Mouse (Mus musculus) cerebellum, adult 11 months (tissue): ENCODE data around the gene Sipa1l3.

Source experiments
- DNase-seq: peaks from one replicate; pipeline ENCODE4 v3.0.0; 2022

Sipa1l3 gene

GRCm38 (mm10) chr7:29518421-29519210 lies at the start of gene Sipa1l3:
Gene Sipa1l3, minus strand, starts transcription at chr7:29518641.
- DNase-seq = peak; percentile 93

- DNase-seq = no peak
These were observed 44.6 kb upstream of the Sipa1l3 start for GRCm38 (mm10) chr7:29563006-29563405.

GRCm38 (mm10) chr7:29561046-29561445 lies 42.6 kb upstream of the Sipa1l3 start:
- DNase-seq = no peak

GRCm38 (mm10) chr7:29559290-29559689 lies 40.8 kb upstream of the Sipa1l3 start:
- no peak for DNase-seq

GRCm38 (mm10) chr7:29558744-29559143 lies 40.3 kb upstream of the Sipa1l3 start:
- DNase-seq = no peak

GRCm38 (mm10) chr7:29556283-29556682 lies 37.8 kb upstream of the Sipa1l3 start:
- DNase-seq = no peak

GRCm38 (mm10) chr7:29555521-29555920 lies 37.1 kb upstream of the Sipa1l3 start:
- no peak for DNase-seq

GRCm38 (mm10) chr7:29555051-29555450 lies 36.6 kb upstream of the Sipa1l3 start:
- DNase-seq = no peak

- DNase-seq = no peak
These were observed 32.2 kb upstream of the Sipa1l3 start for GRCm38 (mm10) chr7:29550691-29551090.

GRCm38 (mm10) chr7:29541608-29542007 lies 23.2 kb upstream of the Sipa1l3 start:
- no peak for DNase-seq

GRCm38 (mm10) chr7:29541186-29541585 lies 22.7 kb upstream of the Sipa1l3 start:
- DNase-seq = no peak

- DNase-seq = no peak
These were observed 22.2 kb upstream of the Sipa1l3 start for GRCm38 (mm10) chr7:29540631-29541030.

GRCm38 (mm10) chr7:29523700-29524099 lies 5.3 kb upstream of the Sipa1l3 start:
- peak; percentile 71 for DNase-seq

GRCm38 (mm10) chr7:29521841-29522575 lies 3.6 kb upstream of the Sipa1l3 start:
- DNase-seq = peak; percentile 80

- DNase-seq = no peak
These were observed 2.9 kb upstream of the Sipa1l3 start for GRCm38 (mm10) chr7:29521365-29521764.

- no peak for DNase-seq
These were observed 2.4 kb upstream of the Sipa1l3 start for GRCm38 (mm10) chr7:29520794-29521193.

GRCm38 (mm10) chr7:29519211-29519550 lies 740 bp upstream of the Sipa1l3 start:
- no peak for DNase-seq

GRCm38 (mm10) chr7:29518054-29518420 lies 404 bp downstream of the Sipa1l3 start:
- DNase-seq = no peak

GRCm38 (mm10) chr7:29517178-29517577 lies 1.3 kb downstream of the Sipa1l3 start:
- DNase-seq = no peak

GRCm38 (mm10) chr7:29515652-29516051 lies 2.8 kb downstream of the Sipa1l3 start:
- no peak for DNase-seq

- no peak for DNase-seq
These were observed 5.7 kb downstream of the Sipa1l3 start for GRCm38 (mm10) chr7:29512729-29513128.

GRCm38 (mm10) chr7:29511598-29512275 lies 6.7 kb downstream of the Sipa1l3 start:
- DNase-seq = no peak

GRCm38 (mm10) chr7:29508522-29508921 lies 9.9 kb downstream of the Sipa1l3 start:
- no peak for DNase-seq
